Mouse (Mus musculus): ENCODE measurements around the gene Zfp174. TPM values are rescaled to one million over a fixed set of nuclear protein-coding genes. Genes with fewer than 3 reads are reported as not detected.
A peak's percentile ranks its signal among the peaks of the same experiment; 100 is the strongest.
"Not testable (repeated sequence)": the region's sequence is repeated elsewhere in the genome, so short reads cannot be mapped to it uniquely, and the experiment has no call there.

Gene Zfp174
- polyA plus RNA-seq, 1 experiment from 2014 or later, result 1.7 TPM

GRCm38 (mm10) chr16:3842989-3843388 is 4.1 kb upstream of the Zfp174 start:
- Histone ChIP-seq H3K27ac (ENCODE audit: low read depth, low read length) (no peak overlapping the region), H3K36me3 (ENCODE audit: control insufficient read depth, insufficient read depth, low read length) (no peaks in the 10 kb centered on the region), H3K4me3 (ENCODE audit: low read depth, low read length) (no peak overlapping the region), H3K9me3 (replicated peaks; ENCODE audit: control insufficient read depth, low read length) (no peaks in the 10 kb centered on the region), H3K27me3 (replicated peaks; ENCODE audit: control insufficient read depth, insufficient read depth, low read length) (no peaks in the 10 kb centered on the region), H3K4me1 (ENCODE audit: control insufficient read depth, insufficient read depth, low read length) (peaks cover 3% of the 10 kb centered on the region), H3K4me2 (ENCODE audit: low read length) (no peak overlapping the region), H3K9ac (ENCODE audit: low read length) (no peak overlapping the region)
- peak; percentile 5 for DNase-seq (ENCODE audit: low spot score)
- no peak for ATAC-seq
- WGBS, result 44% methylated on average over 4 of the region's 4 CpGs

DNA sequence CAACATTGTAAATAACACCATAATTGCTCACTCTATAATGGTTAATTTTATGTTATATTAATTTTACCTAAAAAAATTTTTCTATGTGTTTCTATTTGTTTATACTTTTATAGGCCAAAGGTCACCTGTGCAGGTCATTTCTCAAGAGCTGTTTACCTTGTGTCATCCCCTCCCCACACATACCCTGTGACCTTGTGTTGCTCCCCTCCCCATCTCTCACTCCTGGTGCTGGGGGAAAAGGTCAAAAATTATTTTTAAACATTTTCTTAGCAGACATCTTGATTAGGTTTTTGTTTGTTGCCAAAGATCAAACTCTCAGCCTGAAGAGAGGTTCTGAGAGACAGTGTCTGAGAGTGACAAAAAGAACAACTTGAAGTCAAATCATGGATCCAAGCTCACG is 3.3 kb upstream of the Zfp174 start:
- Histone ChIP-seq H3K4me2 (ENCODE audit: low read length) (no peak overlapping the region), H3K27me3 (replicated peaks; ENCODE audit: control insufficient read depth, insufficient read depth, low read length) (no peaks in the 10 kb centered on the region), H3K9ac (ENCODE audit: low read length) (no peak overlapping the region), H3K4me1 (ENCODE audit: control insufficient read depth, insufficient read depth, low read length) (peaks cover 5% of the 10 kb centered on the region), H3K9me3 (replicated peaks; ENCODE audit: control insufficient read depth, low read length) (no peaks in the 10 kb centered on the region), H3K27ac (ENCODE audit: low read depth, low read length) (no peak overlapping the region), H3K4me3 (ENCODE audit: low read depth, low read length) (no peak overlapping the region), H3K36me3 (ENCODE audit: control insufficient read depth, insufficient read depth, low read length) (no peaks in the 10 kb centered on the region)
- no peak for ATAC-seq
- 73% methylated on average over 1 of the region's 1 CpGs for whole genome bisulfite sequencing
- no peak for DNase-seq (ENCODE audit: low spot score)

GRCm38 (mm10) chr16:3847871-3848270 is 803 bp downstream of the Zfp174 start:
- peak overlapping the region; percentile 61 for H3K4me3 ChIP-seq (ENCODE audit: low read depth, low read length)
- H3K27me3 ChIP-seq (replicated peaks; ENCODE audit: control insufficient read depth, insufficient read depth, low read length), result no peaks in the 10 kb centered on the region
- H3K27ac ChIP-seq (ENCODE audit: low read depth, low read length), result no peak overlapping the region
- peak overlapping the region; percentile 74 for H3K9ac ChIP-seq (ENCODE audit: low read length)
- peaks cover 5% of the 10 kb centered on the region for H3K4me1 ChIP-seq (ENCODE audit: control insufficient read depth, insufficient read depth, low read length)
- H3K9me3 ChIP-seq (replicated peaks; ENCODE audit: control insufficient read depth, low read length), result no peaks in the 10 kb centered on the region
- WGBS, result 70% methylated on average over 4 of the region's 4 CpGs
- no peaks in the 10 kb centered on the region for H3K36me3 ChIP-seq (ENCODE audit: control insufficient read depth, insufficient read depth, low read length)
- ATAC-seq (no peak), DNase-seq (ENCODE audit: low spot score) (no peak)
- H3K4me2 ChIP-seq (ENCODE audit: low read length), result peak overlapping the region; percentile 62

- Histone ChIP-seq H3K9ac (ENCODE audit: low read length) (no peak overlapping the region), H3K4me3 (ENCODE audit: low read depth, low read length) (no peak overlapping the region), H3K27ac (ENCODE audit: low read depth, low read length) (no peak overlapping the region), H3K27me3 (replicated peaks; ENCODE audit: control insufficient read depth, insufficient read depth, low read length) (no peaks in the 10 kb centered on the region), H3K4me1 (ENCODE audit: control insufficient read depth, insufficient read depth, low read length) (peaks cover 5% of the 10 kb centered on the region), H3K36me3 (ENCODE audit: control insufficient read depth, insufficient read depth, low read length) (no peaks in the 10 kb centered on the region), H3K9me3 (replicated peaks; ENCODE audit: control insufficient read depth, low read length) (no peaks in the 10 kb centered on the region), H3K4me2 (ENCODE audit: low read length) (no peak overlapping the region)
- ATAC-seq, result no peak
- no peak for DNase-seq (ENCODE audit: low spot score)
- WGBS, result 78% methylated on average over 3 of the region's 3 CpGs
Observed at GRCm38 (mm10) chr16:3848416-3848815, 1.3 kb downstream of the Zfp174 start.

- not testable (repeated sequence) for H3K9ac ChIP-seq (ENCODE audit: low read length); H3K4me3 ChIP-seq (ENCODE audit: low read depth, low read length); ATAC-seq; H3K27ac ChIP-seq (ENCODE audit: low read depth, low read length); H3K27me3 ChIP-seq (replicated peaks; ENCODE audit: control insufficient read depth, insufficient read depth, low read length); H3K4me1 ChIP-seq (ENCODE audit: control insufficient read depth, insufficient read depth, low read length); H3K36me3 ChIP-seq (ENCODE audit: control insufficient read depth, insufficient read depth, low read length); H3K9me3 ChIP-seq (replicated peaks; ENCODE audit: control insufficient read depth, low read length); H3K4me2 ChIP-seq (ENCODE audit: low read length); DNase-seq (ENCODE audit: low spot score)
- WGBS, result 88% methylated on average over 13 of the region's 13 CpGs
Observed at GRCm38 (mm10) chr16:3851301-3851700, 4.2 kb downstream of the Zfp174 start.

- Histone ChIP-seq H3K4me3 (ENCODE audit: low read depth, low read length) (no peak overlapping the region), H3K9me3 (replicated peaks; ENCODE audit: control insufficient read depth, low read length) (no peaks in the 10 kb centered on the region), H3K9ac (ENCODE audit: low read length) (no peak overlapping the region), H3K4me2 (ENCODE audit: low read length) (no peak overlapping the region), H3K27me3 (replicated peaks; ENCODE audit: control insufficient read depth, insufficient read depth, low read length) (no peaks in the 10 kb centered on the region), H3K36me3 (ENCODE audit: control insufficient read depth, insufficient read depth, low read length) (no peaks in the 10 kb centered on the region), H3K27ac (ENCODE audit: low read depth, low read length) (no peak overlapping the region), H3K4me1 (ENCODE audit: control insufficient read depth, insufficient read depth, low read length) (peaks cover 5% of the 10 kb centered on the region)
- ATAC-seq, result no peak
- WGBS, result 34% methylated on average over 11 of the region's 12 CpGs
- no peak for DNase-seq (ENCODE audit: low spot score)
Observed at GRCm38 (mm10) chr16:3852586-3852985, 5.5 kb downstream of the Zfp174 start.

DNA sequence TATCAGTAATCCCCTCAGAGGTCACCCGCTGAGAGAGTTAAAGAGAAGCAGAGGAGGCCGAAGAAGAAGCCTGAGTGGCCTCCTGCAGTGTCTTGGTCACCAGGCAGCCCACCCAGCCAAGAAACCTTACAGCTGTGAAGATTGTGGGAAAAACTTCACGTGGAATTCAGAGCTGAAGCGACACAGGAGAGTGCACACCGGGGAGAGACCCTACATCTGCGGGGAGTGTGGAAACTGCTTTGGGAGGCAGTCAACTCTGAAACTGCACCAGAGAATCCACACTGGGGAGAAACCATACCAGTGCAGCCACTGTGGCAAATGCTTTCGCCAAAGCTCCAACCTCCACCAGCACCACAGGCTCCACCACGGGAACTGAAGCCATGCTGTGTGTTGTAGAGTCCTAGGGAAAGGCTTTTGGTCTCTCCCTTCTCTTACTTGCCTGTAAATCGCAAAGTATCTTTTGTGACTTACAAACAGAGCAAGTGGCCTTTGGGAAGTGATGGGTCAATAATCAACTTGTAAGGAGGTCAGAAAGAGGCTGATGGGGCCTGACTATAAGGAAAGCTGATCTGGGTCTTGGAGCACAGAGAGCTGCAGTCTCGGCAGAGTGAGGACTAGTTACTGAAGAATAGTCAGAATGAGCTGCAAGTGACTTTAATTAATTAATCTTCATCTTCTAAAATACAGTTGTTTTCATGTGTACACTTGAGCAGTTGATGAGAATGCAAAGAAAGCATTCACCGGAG is 7.5 kb downstream of the Zfp174 start:
- no peaks in the 10 kb centered on the region for H3K9me3 ChIP-seq (replicated peaks; ENCODE audit: control insufficient read depth, low read length)
- 0 out of 2 replicates have a peak, but pooled peaks cover 2% of the 10 kb centered on the region for H3K36me3 ChIP-seq (ENCODE audit: control insufficient read depth, insufficient read depth, low read length)
- H3K9ac ChIP-seq (ENCODE audit: low read length), result no peak overlapping the region
- H3K4me2 ChIP-seq (ENCODE audit: low read length), result no peak overlapping the region
- H3K27ac ChIP-seq (ENCODE audit: low read depth, low read length), result no peak overlapping the region
- H3K4me1 ChIP-seq (ENCODE audit: control insufficient read depth, insufficient read depth, low read length), result no peaks in the 10 kb centered on the region
- no peak for DNase-seq (ENCODE audit: low spot score)
- no peak for ATAC-seq
- no peaks in the 10 kb centered on the region for H3K27me3 ChIP-seq (replicated peaks; ENCODE audit: control insufficient read depth, insufficient read depth, low read length)
- H3K4me3 ChIP-seq (ENCODE audit: low read depth, low read length), result no peak overlapping the region
- 50% methylated on average over 11 of the region's 11 CpGs for WGBS

- H3K9ac ChIP-seq (ENCODE audit: low read length), result no peak overlapping the region
- no peaks in the 10 kb centered on the region for H3K27me3 ChIP-seq (replicated peaks; ENCODE audit: control insufficient read depth, insufficient read depth, low read length)
- H3K4me3 ChIP-seq (ENCODE audit: low read depth, low read length), result no peak overlapping the region
- no peaks in the 10 kb centered on the region for H3K9me3 ChIP-seq (replicated peaks; ENCODE audit: control insufficient read depth, low read length)
- no peaks in the 10 kb centered on the region for H3K4me1 ChIP-seq (ENCODE audit: control insufficient read depth, insufficient read depth, low read length)
- DNase-seq (ENCODE audit: low spot score), result no peak
- H3K4me2 ChIP-seq (ENCODE audit: low read length), result no peak overlapping the region
- no peak overlapping the region for H3K27ac ChIP-seq (ENCODE audit: low read depth, low read length)
- H3K36me3 ChIP-seq (ENCODE audit: control insufficient read depth, insufficient read depth, low read length), result peaks cover 6% of the 10 kb centered on the region
- ATAC-seq, result no peak
- 78% methylated on average over 1 of the region's 1 CpGs for WGBS
Observed at GRCm38 (mm10) chr16:3855776-3856175, 8.7 kb downstream of the Zfp174 start.

DNA sequence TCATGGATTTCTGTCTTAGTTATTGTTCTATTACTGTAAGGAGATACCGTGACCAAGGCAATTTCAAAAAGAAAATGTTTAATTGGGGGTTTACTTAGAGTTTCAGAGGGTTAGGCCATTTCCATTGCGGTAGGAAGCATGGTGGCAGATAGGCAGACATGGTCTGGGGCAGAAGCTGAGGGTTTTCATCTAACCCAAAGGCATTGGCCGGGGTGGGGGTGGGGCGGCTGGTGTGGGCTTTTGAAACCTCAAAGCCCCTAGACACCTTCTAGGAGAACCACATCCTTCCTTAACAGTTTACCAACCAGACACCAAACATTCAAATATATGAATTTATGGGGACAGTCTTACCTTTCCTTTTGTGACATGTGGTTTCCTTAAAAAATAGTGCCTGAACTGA is 12.2 kb downstream of the Zfp174 start:
- Histone ChIP-seq H3K9me3 (replicated peaks; ENCODE audit: control insufficient read depth, low read length) (no peaks in the 10 kb centered on the region), H3K27ac (ENCODE audit: low read depth, low read length) (no peak overlapping the region), H3K27me3 (replicated peaks; ENCODE audit: control insufficient read depth, insufficient read depth, low read length) (no peaks in the 10 kb centered on the region), H3K9ac (ENCODE audit: low read length) (no peak overlapping the region), H3K4me2 (ENCODE audit: low read length) (no peak overlapping the region), H3K4me1 (ENCODE audit: control insufficient read depth, insufficient read depth, low read length) (no peaks in the 10 kb centered on the region), H3K36me3 (ENCODE audit: control insufficient read depth, insufficient read depth, low read length) (peaks cover 26% of the 10 kb centered on the region), H3K4me3 (ENCODE audit: low read depth, low read length) (no peak overlapping the region)
- ATAC-seq, result no peak
- WGBS, result 94% methylated on average over 4 of the region's 4 CpGs
- DNase-seq (ENCODE audit: low spot score), result no peak
